Mouse (Mus musculus) thymus, adult 2 months (tissue): Measurements from ENCODE around the gene Acss2.

ENCODE experiments used
- CTCF ChIP-seq: fragments of 200-500 bp; IDR thresholded peaks from 2 replicates; pipeline ENCODE4 v1.5.1; 2012; ENCODE audit warnings: mild to moderate bottlenecking, control low read depth, low read length, moderate library complexity, borderline replicate concordance; ENCODE audit not compliant: control insufficient read depth, poor library complexity, insufficient read depth; ENCODE audit errors: extremely low read depth
- POLR2A ChIP-seq: fragments of 200-500 bp; IDR thresholded peaks from 2 replicates; pipeline ENCODE4 v1.6.1; 2012; ENCODE audit warnings: mild to moderate bottlenecking, low read length, control low read depth, moderate library complexity; ENCODE audit not compliant: control insufficient read depth, poor library complexity, insufficient read depth; ENCODE audit errors: extremely low read depth

GRCm38 (mm10) chr2:155523706-155524105, 6.0 kb downstream of the Acss2 start:
- no peak for TF ChIP-seq POLR2A
- no peak for TF ChIP-seq CTCF
